Mouse (Mus musculus) forebrain, embryonic 11.5 days (tissue): ENCODE results near the gene Chmp2a. TPM values are rescaled to one million over a fixed set of nuclear protein-coding genes. Genes with fewer than 3 reads are reported as not detected.
A peak's percentile ranks its signal among the peaks of the same experiment; 100 is the strongest.
"Not testable (repeated sequence)": the region's sequence is repeated elsewhere in the genome, so short reads cannot be mapped to it uniquely, and the experiment has no call there.

Source experiments
- ATAC-seq: fragments of 200-750 bp; cut with Nextera tagmentation; replicated peaks from 2 replicates; pipeline ENCODE4 v1.8.0; 2017; ENCODE audit warnings: moderate TSS enrichment; ENCODE audit not compliant: low FRiP score
- DNase-seq: peaks from one replicate; pipeline ENCODE4 v3.0.0-alpha.2; 2017; ENCODE audit warnings: low spot score
- H3K27ac ChIP-seq: fragments of 300-500 bp; sonication (generic); 2 replicates; pipeline ENCODE4 v1.5.1; 2014; ENCODE audit warnings: low read depth, low read length
- H3K27me3 ChIP-seq: fragments of 300-500 bp; sonication (generic); 2 replicates; pipeline ENCODE4 v1.6.1; 2014; ENCODE audit warnings: mild to moderate bottlenecking, low read length, mixed read lengths; ENCODE audit not compliant: control insufficient read depth, insufficient read depth
- H3K36me3 ChIP-seq: fragments of 300-500 bp; sonication (generic); 2 replicates; pipeline ENCODE4 v1.6.1; 2014; ENCODE audit warnings: mild to moderate bottlenecking, low read length, moderate library complexity, mixed read lengths; ENCODE audit not compliant: control insufficient read depth, insufficient read depth
- H3K4me1 ChIP-seq: fragments of 300-500 bp; sonication (generic); replicated peaks from 2 replicates; pipeline ENCODE4 v1.6.1; 2014; ENCODE audit warnings: low read length, mixed read lengths; ENCODE audit not compliant: control insufficient read depth, insufficient read depth
- H3K4me2 ChIP-seq: fragments of 300-500 bp; sonication (generic); 2 replicates; pipeline ENCODE4 v1.6.1; 2014; ENCODE audit warnings: low read depth, mild to moderate bottlenecking, low read length, moderate library complexity, mixed read lengths; ENCODE audit not compliant: severe bottlenecking
- H3K4me3 ChIP-seq: fragments of 300-500 bp; sonication (generic); 2 replicates; pipeline ENCODE4 v1.5.1; 2014; ENCODE audit warnings: low read depth, low read length
- H3K9ac ChIP-seq: fragments of 300-500 bp; sonication (generic); 2 replicates; pipeline ENCODE4 v1.6.1; 2014; ENCODE audit warnings: low read length
- H3K9me3 ChIP-seq: fragments of 300-500 bp; sonication (generic); 2 replicates; pipeline ENCODE4 v1.6.1; 2016; ENCODE audit warnings: low read length, mixed read lengths; ENCODE audit not compliant: control insufficient read depth
- WGBS: fragments of 180-500 bp; shearing (Covaris S2); extraction: QIAGEN DNeasy Blood & Tissue Kit; methylation state at CpG from one replicate; pipeline ENCODE4 v1.1.7; 2014; 5-methylcytosine and 5-hydroxymethylcytosine counted together
- polyA plus RNA-seq: library from polyadenylated mRNA; unstranded; fragments of >200 nt; fragmentation: Nextera tagmentation; extraction: Ambion mirVana; gene quantifications from 2 replicates; pipeline ENCODE4 v1.2.1, GENCODE M21; 2014

Gene Chmp2a
- 114 and 127 TPM in 2 replicates for polyA plus RNA-seq

GRCm38 (mm10) chr7:13034148-13034977 lies at the start of gene Chmp2a:
Chmp2a (minus strand) TSS chr7:13034807.
- peak within 1 kb of the TSS; percentile 85 for H3K27ac ChIP-seq
- peak within 1 kb of the TSS; percentile 85 for H3K4me2 ChIP-seq
- ATAC-seq (peak; percentile 84), DNase-seq (peak; percentile 99)
- peaks cover 18% of the 10 kb centered on the region; the same call in 1 of the 2 replicates for H3K4me1 ChIP-seq
- peaks cover 29% of the 10 kb centered on the region for H3K36me3 ChIP-seq
- H3K9ac ChIP-seq: peak within 1 kb of the TSS; percentile 74
- H3K4me3 ChIP-seq: peak within 1 kb of the TSS; percentile 49
- no peaks in the 10 kb centered on the region for H3K9me3 ChIP-seq
- no peaks in the 10 kb centered on the region for H3K27me3 ChIP-seq
- WGBS: under 1% methylated on average over 45 of the region's 45 CpGs

GRCm38 (mm10) chr7:13072293-13072692 lies 37.7 kb upstream of the Chmp2a start:
- no peaks in the 10 kb centered on the region for H3K4me1 ChIP-seq
- 62% methylated on average over 5 of the region's 5 CpGs for WGBS

GRCm38 (mm10) chr7:13063399-13063798 lies 28.8 kb upstream of the Chmp2a start:
- ATAC-seq: peak; percentile 21; the same call in 1 of the 2 replicates
- H3K4me1 ChIP-seq: not testable (repeated sequence)

More at GRCm38 (mm10) chr7:13072293-13072692, 37.7 kb upstream of the Chmp2a start:
- Histone ChIP-seq H3K36me3 (no peaks in the 10 kb centered on the region), H3K4me3 (no peak overlapping the region), H3K9me3 (no peaks in the 10 kb centered on the region), H3K4me2 (no peak overlapping the region), H3K27me3 (no peaks in the 10 kb centered on the region), H3K9ac (no peak overlapping the region), H3K27ac (no peak overlapping the region)
- ATAC-seq (no peak), DNase-seq (no peak)

GRCm38 (mm10) chr7:13059536-13059935 lies 24.9 kb upstream of the Chmp2a start:
- Histone ChIP-seq H3K4me3 (no peak overlapping the region), H3K9ac (no peak overlapping the region), H3K4me1 (no peaks in the 10 kb centered on the region), H3K36me3 (no peaks in the 10 kb centered on the region), H3K4me2 (no peak overlapping the region), H3K9me3 (no peaks in the 10 kb centered on the region), H3K27ac (no peak overlapping the region), H3K27me3 (no peaks in the 10 kb centered on the region)
- DNase-seq (no peak), ATAC-seq (no peak)
- 92% methylated on average over 9 of the region's 9 CpGs for WGBS

More at GRCm38 (mm10) chr7:13063399-13063798, 28.8 kb upstream of the Chmp2a start:
- H3K36me3 ChIP-seq, H3K4me2 ChIP-seq, H3K27me3 ChIP-seq, H3K9ac ChIP-seq, H3K27ac ChIP-seq, DNase-seq, H3K4me3 ChIP-seq, H3K9me3 ChIP-seq: not testable (repeated sequence)
- WGBS: 41% methylated on average over 2 of the region's 2 CpGs

- H3K4me3 ChIP-seq: no peak overlapping the region
- peaks cover 2% of the 10 kb centered on the region; the same call in 1 of the 2 replicates for H3K4me1 ChIP-seq
- DNase-seq (no peak), ATAC-seq (no peak)
- no peaks in the 10 kb centered on the region for H3K36me3 ChIP-seq
- no peak overlapping the region for H3K27ac ChIP-seq
- no peak overlapping the region for H3K9ac ChIP-seq
- WGBS: 54% methylated on average over 8 of the region's 8 CpGs
- H3K9me3 ChIP-seq: no peaks in the 10 kb centered on the region
- no peak overlapping the region for H3K4me2 ChIP-seq
- H3K27me3 ChIP-seq: no peaks in the 10 kb centered on the region
Measured at GRCm38 (mm10) chr7:13056913-13057700, 22.5 kb upstream of the Chmp2a start.

GRCm38 (mm10) chr7:13054287-13055010 lies 19.8 kb upstream of the Chmp2a start, which contains the start of gene Mzf1:
Mzf1 (minus strand) TSS chr7:13054764.
- peak within 1 kb of the TSS; percentile 93 for H3K27ac ChIP-seq
- H3K27me3 ChIP-seq: no peaks in the 10 kb centered on the region
- H3K9ac ChIP-seq: peak within 1 kb of the TSS; percentile 70
- H3K4me3 ChIP-seq: peak within 1 kb of the TSS; percentile 55
- peak; percentile 96 for ATAC-seq
- peak within 1 kb of the TSS; percentile 63 for H3K4me2 ChIP-seq
- DNase-seq: peak; percentile 95
- no peaks in the 10 kb centered on the region for H3K36me3 ChIP-seq
- no peaks in the 10 kb centered on the region for H3K9me3 ChIP-seq
- WGBS: under 1% methylated on average over 41 of the region's 41 CpGs
- H3K4me1 ChIP-seq: peaks cover 2% of the 10 kb centered on the region; the same call in 1 of the 2 replicates

- no peaks in the 10 kb centered on the region for H3K27me3 ChIP-seq
- H3K4me2 ChIP-seq: peak overlapping the region; percentile 63
- DNase-seq (no peak), ATAC-seq (no peak)
- peaks cover 2% of the 10 kb centered on the region; the same call in 1 of the 2 replicates for H3K4me1 ChIP-seq
- H3K27ac ChIP-seq: peak overlapping the region; percentile 93
- 3% methylated on average over 15 of the region's 15 CpGs for WGBS
- H3K9ac ChIP-seq: peak overlapping the region; percentile 70
- peak overlapping the region; percentile 55 for H3K4me3 ChIP-seq
- H3K36me3 ChIP-seq: no peaks in the 10 kb centered on the region
- H3K9me3 ChIP-seq: no peaks in the 10 kb centered on the region
Measured at GRCm38 (mm10) chr7:13053961-13054286, 19.3 kb upstream of the Chmp2a start.

- no peaks in the 10 kb centered on the region for H3K36me3 ChIP-seq
- WGBS: 99% methylated on average over 2 of the region's 2 CpGs
- no peak for ATAC-seq
Measured at GRCm38 (mm10) chr7:13053501-13053900, 18.9 kb upstream of the Chmp2a start.

More at GRCm38 (mm10) chr7:13053501-13053900, 18.9 kb upstream of the Chmp2a start:
- H3K4me1 ChIP-seq: peaks cover 2% of the 10 kb centered on the region; the same call in 1 of the 2 replicates
- no peaks in the 10 kb centered on the region for H3K27me3 ChIP-seq
- peak overlapping the region; percentile 63; the same call in 1 of the 2 replicates for H3K4me2 ChIP-seq
- peak overlapping the region; percentile 55; the same call in 1 of the 2 replicates for H3K4me3 ChIP-seq
- no peak for DNase-seq
- H3K27ac ChIP-seq: no peak overlapping the region
- H3K9me3 ChIP-seq: no peaks in the 10 kb centered on the region
- no peak overlapping the region; the same call in 1 of the 2 replicates for H3K9ac ChIP-seq
